Mouse (Mus musculus) fibroblast of lung, adult 2 months (primary cell): ENCODE measurements around the gene Il11.
"Not testable (repeated sequence)": the region's sequence is repeated elsewhere in the genome, so short reads cannot be mapped to it uniquely, and the experiment has no call there.

ENCODE experiments used
- DNase-seq: peaks from one replicate; pipeline ENCODE4 v3.0.0-alpha.2; 2011; ENCODE audit warnings: low read depth

Gene Il11

GRCm38 (mm10) chr7:4782759-4783158 is at the start of gene Il11, which contains the start of gene Tmem190:
Il11 (minus strand) TSS chr7:4782859.
Tmem190 (plus strand) TSS chr7:4782937.
- DNase-seq: no peak

GRCm38 (mm10) chr7:4830476-4830875 is 47.8 kb upstream of the Il11 start:
- DNase-seq: no peak

- no peak for DNase-seq
Measured at GRCm38 (mm10) chr7:4825365-4825764, 42.7 kb upstream of the Il11 start.

- no peak for DNase-seq
Measured at GRCm38 (mm10) chr7:4822162-4822907, 39.7 kb upstream of the Il11 start.

GRCm38 (mm10) chr7:4821690-4822089 is 39.0 kb upstream of the Il11 start:
- no peak for DNase-seq

GRCm38 (mm10) chr7:4820925-4821324 is 38.3 kb upstream of the Il11 start:
- DNase-seq: not testable (repeated sequence)

- no peak for DNase-seq
Measured at GRCm38 (mm10) chr7:4816559-4816958, 33.9 kb upstream of the Il11 start.

- no peak for DNase-seq
Measured at GRCm38 (mm10) chr7:4813105-4813791, 30.6 kb upstream of the Il11 start.

GRCm38 (mm10) chr7:4812303-4813104 is 29.8 kb upstream of the Il11 start, which contains the start of gene Ube2s:
Ube2s (minus strand) TSS chr7:4812590.
- DNase-seq: peak; percentile 100

GRCm38 (mm10) chr7:4811842-4812302 is 29.2 kb upstream of the Il11 start:
- DNase-seq: no peak

GRCm38 (mm10) chr7:4811131-4811530 is 28.5 kb upstream of the Il11 start:
- not testable (repeated sequence) for DNase-seq

- no peak for DNase-seq
Measured at GRCm38 (mm10) chr7:4806716-4807115, 24.1 kb upstream of the Il11 start.

GRCm38 (mm10) chr7:4802247-4802646 is 19.6 kb upstream of the Il11 start:
- no peak for DNase-seq

GRCm38 (mm10) chr7:4795767-4796433 is 13.2 kb upstream of the Il11 start:
- DNase-seq: no peak

GRCm38 (mm10) chr7:4794631-4795168 is 12.0 kb upstream of the Il11 start:
- DNase-seq: no peak

- DNase-seq: no peak
Measured at GRCm38 (mm10) chr7:4793674-4794073, 11.0 kb upstream of the Il11 start.

GRCm38 (mm10) chr7:4793248-4793647 is 10.6 kb upstream of the Il11 start:
- DNase-seq: not testable (repeated sequence)

- peak; percentile 93 for DNase-seq
Measured at GRCm38 (mm10) chr7:4792278-4793212, 9.9 kb upstream of the Il11 start, which contains the start of gene Rpl28. Rpl28 (plus strand) TSS chr7:4792874.

GRCm38 (mm10) chr7:4789436-4789935 is 6.8 kb upstream of the Il11 start, which contains the start of gene Tmem238:
Tmem238 (minus strand) TSS chr7:4789656.
- DNase-seq: no peak
